Mouse (Mus musculus): Measurements from ENCODE around the gene Col4a6.

DNA sequence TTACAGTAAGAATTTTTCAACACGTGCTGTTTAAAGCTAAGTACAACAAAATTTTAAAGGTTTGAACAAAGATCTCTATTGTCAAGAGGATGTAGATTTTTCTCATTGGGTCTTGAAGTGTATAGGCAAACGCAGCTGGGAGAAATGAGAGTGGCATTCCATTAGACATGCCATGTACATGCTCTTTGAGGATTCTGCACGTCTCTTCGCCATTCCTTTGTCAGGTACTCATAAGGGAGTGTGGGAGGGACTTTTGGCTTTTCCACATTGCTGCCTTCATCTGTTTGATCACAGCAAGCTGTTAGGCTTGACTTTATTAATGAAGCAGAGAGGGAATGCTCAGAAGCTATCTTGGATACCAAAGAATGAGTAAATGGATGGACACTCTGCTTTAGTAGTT lies 20.7 kb upstream of the Col4a6 start:
- TF ChIP-seq CTCF (IDR thresholded peaks at IDR 0.05; ENCODE audit: borderline replicate concordance, insufficient read depth, low read length) (no peak), POLR2A (IDR thresholded peaks at IDR 0.05; ENCODE audit: low read depth, low read length) (no peak)

Data from embryonic fibroblast, embryonic 13.5 days (primary cell).